Mouse (Mus musculus) retina, postnatal 7 days (tissue): Measurements from ENCODE around the gene Gpr156.

Source experiments
- DNase-seq: peaks from one replicate; pipeline ENCODE4 v3.0.0-alpha.2; 2012; ENCODE audit warnings: low read depth, low spot score

The Gpr156 gene

GRCm38 (mm10) chr16:37916818-37917201 lies 514 bp downstream of the Gpr156 start:
- DNase-seq = no peak

GRCm38 (mm10) chr16:37919000-37919399 lies 2.7 kb downstream of the Gpr156 start:
- DNase-seq = no peak

- DNase-seq = no peak
These were observed 4.6 kb downstream of the Gpr156 start for GRCm38 (mm10) chr16:37920842-37921409.

- DNase-seq = no peak
These were observed 9.8 kb downstream of the Gpr156 start for GRCm38 (mm10) chr16:37926087-37926486.

GRCm38 (mm10) chr16:37927117-37927516 lies 10.8 kb downstream of the Gpr156 start:
- no peak for DNase-seq

GRCm38 (mm10) chr16:37929006-37929405 lies 12.7 kb downstream of the Gpr156 start:
- DNase-seq = no peak

GRCm38 (mm10) chr16:37929626-37930025 lies 13.3 kb downstream of the Gpr156 start:
- no peak for DNase-seq

- DNase-seq = no peak
These were observed 18.6 kb downstream of the Gpr156 start for GRCm38 (mm10) chr16:37934932-37935331.

GRCm38 (mm10) chr16:37937276-37937675 lies 21.0 kb downstream of the Gpr156 start:
- no peak for DNase-seq

GRCm38 (mm10) chr16:37938125-37939081 lies 22.1 kb downstream of the Gpr156 start:
- DNase-seq = no peak

- DNase-seq = no peak
These were observed 23.0 kb downstream of the Gpr156 start for GRCm38 (mm10) chr16:37939082-37939863.

GRCm38 (mm10) chr16:37940291-37940690 lies 24.0 kb downstream of the Gpr156 start:
- no peak for DNase-seq

- DNase-seq = no peak
These were observed 27.4 kb downstream of the Gpr156 start for GRCm38 (mm10) chr16:37943701-37944100.

- DNase-seq = no peak
These were observed 28.9 kb downstream of the Gpr156 start for GRCm38 (mm10) chr16:37945031-37945796.

- DNase-seq = no peak
These were observed 30.9 kb downstream of the Gpr156 start for GRCm38 (mm10) chr16:37947160-37947559.

- no peak for DNase-seq
These were observed 32.1 kb downstream of the Gpr156 start for GRCm38 (mm10) chr16:37948365-37948764.

- DNase-seq = no peak
These were observed 34.9 kb downstream of the Gpr156 start for GRCm38 (mm10) chr16:37951171-37951570.

GRCm38 (mm10) chr16:37953186-37953585 lies 36.9 kb downstream of the Gpr156 start:
- no peak for DNase-seq

- DNase-seq = no peak
These were observed 38.0 kb downstream of the Gpr156 start for GRCm38 (mm10) chr16:37953991-37954942.

GRCm38 (mm10) chr16:37955336-37955917 lies 39.1 kb downstream of the Gpr156 start:
- DNase-seq = no peak
